Mouse (Mus musculus) heart, postnatal 10 days (tissue): ENCODE data around the gene Naa25. TPM values are rescaled to one million over a fixed set of nuclear protein-coding genes. Genes with fewer than 3 reads are reported as not detected.

Experiments
- DNase-seq, 2 experiments: peaks; one replicate each; pipeline ENCODE4 v3.0.0; 2021
- intact Hi-C: fragments of 180-260 bp; cut with DNase I; formaldehyde crosslinking; loops from one replicate; pipeline ENCODE4 v1.15.1; 2025
- total RNA-seq, 2 experiments: library from RNA; stranded (reverse); gene quantifications; 2 replicates each; pipeline ENCODE4 v1.2.3; 2021

Naa25 gene
- total RNA-seq, 2 experiments from 2014 or later: 22.1 to 23.5 TPM

GRCm38 (mm10) chr5:121451203-121451602, 53.5 kb downstream of the Naa25 start:
- DNase-seq: peak in 1 of 2 experiments; percentile 15
- intact Hi-C loops: loop anchor here (1.0 to 5.0 kb wide), 3 partner anchors 26 to 261 kb away; partner anchors contain the start of genes Aldh2 and Atxn2

DNA sequence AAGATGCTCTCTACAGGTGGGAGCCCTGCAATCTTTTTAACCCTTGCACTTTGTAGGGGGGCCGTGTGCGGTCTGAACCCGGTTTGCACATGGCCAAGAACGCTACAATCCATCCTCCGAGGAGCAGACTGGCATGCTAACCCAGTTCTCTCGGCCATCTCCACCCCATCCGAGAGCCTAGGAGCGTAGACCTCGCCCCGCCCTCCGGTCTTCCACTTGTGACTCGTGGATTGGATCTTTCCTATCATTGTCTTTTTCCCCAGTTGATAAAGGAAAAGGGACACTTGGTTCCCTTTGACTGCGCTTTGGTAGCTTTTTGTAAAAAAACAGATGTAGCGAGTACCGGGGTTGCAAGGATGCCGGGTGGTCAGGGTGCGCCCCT, 53.9 kb downstream of the Naa25 start, which contains the start of gene Tmem116:
Tmem116 (plus strand) TSS at position 250 of the 382 bp plus-strand sequence.
- DNase-seq: peak in 1 of 2 experiments; percentile 50
- intact Hi-C loops: loop anchor here (1.0 to 5.0 kb wide), 3 partner anchors 26 to 261 kb away; partner anchors contain the start of genes Aldh2 and Atxn2

DNA sequence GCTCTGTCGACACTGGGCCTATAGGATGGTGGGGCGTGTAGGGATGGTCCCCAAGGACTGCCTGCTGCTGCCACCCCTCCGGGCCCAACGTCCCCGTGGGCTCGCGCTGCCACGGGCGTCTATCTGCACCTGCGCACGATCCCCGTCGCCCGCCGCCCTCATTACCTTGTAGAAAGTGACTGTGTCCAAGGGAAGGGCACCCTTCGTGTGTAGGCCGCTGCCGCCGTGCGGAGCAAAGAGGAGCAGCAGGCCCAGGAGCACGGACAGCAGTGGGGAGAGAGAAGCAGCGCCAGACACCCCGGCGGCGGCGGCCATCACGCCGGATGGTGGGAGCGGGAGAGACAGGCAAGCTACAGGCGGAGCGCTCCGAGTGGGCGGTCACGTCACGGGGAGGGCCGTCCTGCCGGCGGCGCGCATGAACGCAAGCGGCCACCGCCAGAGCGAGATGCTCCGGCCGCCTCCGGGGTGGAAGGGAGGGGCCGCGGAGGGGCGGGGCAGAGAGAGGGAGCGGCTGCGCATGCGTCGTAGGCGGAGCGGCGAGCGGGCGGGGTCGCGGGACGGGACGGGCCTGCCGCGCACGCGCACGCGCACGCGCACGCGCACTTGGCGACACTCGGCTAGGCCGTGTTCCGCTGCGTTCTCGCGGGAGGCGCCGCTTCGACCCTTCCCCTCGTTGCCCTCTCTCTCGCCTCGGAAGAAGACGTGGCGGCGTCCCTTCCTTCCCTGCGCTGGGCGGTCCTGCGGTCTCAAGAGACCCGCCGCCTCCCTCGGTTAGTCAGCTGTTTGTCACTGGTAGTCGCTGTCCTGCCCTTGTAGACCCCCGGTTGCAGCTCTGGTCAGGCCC, 54.5 kb downstream of the Naa25 start, which contains the start of gene Erp29:
Erp29 (minus strand) TSS at position 481 of the 844 bp plus-strand sequence.
- intact Hi-C loops: loop anchor here (5.0 kb wide), 2 partner anchors 140 to 260 kb away; partner anchors contain the start of genes Aldh2 and Atxn2
- peak; percentile 99 for DNase-seq

DNA sequence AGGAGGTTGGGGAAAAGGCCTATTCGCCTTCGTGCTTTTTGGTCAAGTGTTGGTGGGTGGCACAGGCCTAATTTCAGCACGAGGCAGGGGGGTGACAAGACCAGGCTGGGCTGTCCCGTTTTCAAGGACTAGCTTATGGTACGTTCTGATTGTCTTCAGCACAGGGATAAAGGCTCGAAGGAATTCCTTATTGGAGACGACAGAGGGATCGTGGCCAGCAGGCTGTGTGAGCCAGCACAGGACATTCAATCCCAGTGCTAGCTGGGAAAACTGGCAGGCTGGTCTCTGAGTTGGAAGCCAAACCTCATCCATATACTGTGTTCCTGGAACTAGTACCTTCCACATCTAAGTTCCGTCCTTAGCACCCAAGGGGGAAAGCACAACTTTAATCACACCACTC, 55.2 kb downstream of the Naa25 start:
- DNase-seq: peak in 1 of 2 experiments; percentile 79
- intact Hi-C loops: loop anchor here (5.0 kb wide), 2 partner anchors 139 to 259 kb away; partner anchors contain the start of genes Aldh2 and Atxn2

- DNase-seq: peak; percentile 20 to 30
- intact Hi-C loops: loop anchor here (5.0 kb wide), 2 partner anchors 138 to 258 kb away; partner anchors contain the start of genes Aldh2 and Atxn2
These were observed 56.2 kb downstream of the Naa25 start for GRCm38 (mm10) chr5:121453743-121454502.

- DNase-seq: peak in 1 of 2 experiments; percentile 28
- intact Hi-C loops: loop anchor here (5.0 kb wide), 2 partner anchors 138 to 258 kb away; partner anchors contain the start of genes Aldh2 and Atxn2
These were observed 56.7 kb downstream of the Naa25 start for GRCm38 (mm10) chr5:121454503-121454782.

DNA sequence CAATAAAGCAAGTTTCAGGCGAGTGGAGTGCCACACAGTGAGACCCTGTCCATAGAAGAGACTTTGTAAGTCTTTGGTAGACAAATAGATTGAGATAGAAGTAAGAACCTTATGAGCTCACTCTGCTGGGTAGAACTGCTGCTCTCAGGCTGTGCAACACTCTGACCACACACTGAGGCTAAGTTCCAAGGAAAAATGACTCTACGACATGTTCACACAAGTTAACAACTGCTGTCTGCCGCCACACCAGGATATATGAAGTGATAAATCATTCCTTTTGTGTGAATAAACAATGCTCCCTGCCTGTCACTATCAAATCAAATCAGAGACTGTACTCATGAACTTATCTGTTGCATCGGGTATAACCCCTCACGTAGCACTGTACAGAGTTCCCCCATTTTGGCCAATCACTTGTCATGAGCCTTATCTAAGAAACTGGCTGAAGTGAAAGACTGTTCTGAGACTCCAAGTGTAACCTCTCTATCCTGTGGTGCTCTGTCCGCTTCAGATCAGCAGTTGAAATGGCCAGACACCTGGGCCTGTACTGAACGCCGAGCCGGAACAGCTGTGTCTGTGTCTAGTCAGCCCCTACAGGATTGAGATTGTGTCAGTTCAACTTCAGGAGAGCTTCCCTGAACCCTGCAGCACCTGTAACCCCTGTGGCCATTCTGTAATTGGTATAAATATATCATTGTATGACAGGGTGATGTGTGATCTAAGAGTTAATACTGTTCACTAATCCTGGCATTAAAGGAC, 58.0 kb downstream of the Naa25 start:
- no peak for DNase-seq
- intact Hi-C loops: no loop called here

GRCm38 (mm10) chr5:121461339-121462170, 63.8 kb downstream of the Naa25 start:
- no peak for DNase-seq
- intact Hi-C loops: no loop called here

DNA sequence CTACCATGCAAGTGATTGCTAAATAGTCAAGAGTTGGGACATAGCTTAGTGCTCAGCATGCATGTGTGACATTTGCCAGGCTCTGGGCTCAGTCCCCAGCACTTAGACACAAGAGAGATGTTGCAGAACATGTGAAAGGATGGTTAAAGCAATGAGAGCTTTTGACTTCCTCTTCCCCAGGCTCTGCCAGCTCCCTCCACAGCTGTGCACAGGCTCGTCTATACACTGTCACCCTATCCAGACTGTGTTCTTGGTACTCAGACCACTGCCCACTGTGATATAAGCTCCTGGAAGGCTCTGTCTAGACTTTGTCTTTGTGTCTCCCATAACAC, 64.4 kb downstream of the Naa25 start:
- no peak for DNase-seq
- intact Hi-C loops: no loop called here

DNA sequence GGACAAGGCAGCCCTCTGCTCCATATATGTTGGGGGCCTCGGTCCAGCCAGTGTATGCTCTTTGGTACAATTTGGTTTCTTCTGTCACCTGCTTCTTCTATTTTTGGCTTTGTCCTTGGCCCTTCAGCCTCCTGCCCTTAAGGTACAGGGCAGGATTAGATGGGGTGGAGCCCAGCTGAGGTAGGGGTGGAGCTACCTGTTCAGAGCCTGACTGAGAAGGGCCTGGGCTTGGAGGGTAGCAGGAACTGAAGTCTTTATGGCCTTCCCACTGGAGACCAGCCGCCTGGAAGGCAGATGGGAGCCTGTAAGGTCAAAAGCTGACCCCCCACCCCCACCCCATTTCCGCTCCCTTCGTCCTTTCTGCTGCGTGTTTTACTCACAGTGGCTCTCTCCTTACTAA, 65.2 kb downstream of the Naa25 start:
- intact Hi-C loops: no loop called here
- no peak for DNase-seq

DNA sequence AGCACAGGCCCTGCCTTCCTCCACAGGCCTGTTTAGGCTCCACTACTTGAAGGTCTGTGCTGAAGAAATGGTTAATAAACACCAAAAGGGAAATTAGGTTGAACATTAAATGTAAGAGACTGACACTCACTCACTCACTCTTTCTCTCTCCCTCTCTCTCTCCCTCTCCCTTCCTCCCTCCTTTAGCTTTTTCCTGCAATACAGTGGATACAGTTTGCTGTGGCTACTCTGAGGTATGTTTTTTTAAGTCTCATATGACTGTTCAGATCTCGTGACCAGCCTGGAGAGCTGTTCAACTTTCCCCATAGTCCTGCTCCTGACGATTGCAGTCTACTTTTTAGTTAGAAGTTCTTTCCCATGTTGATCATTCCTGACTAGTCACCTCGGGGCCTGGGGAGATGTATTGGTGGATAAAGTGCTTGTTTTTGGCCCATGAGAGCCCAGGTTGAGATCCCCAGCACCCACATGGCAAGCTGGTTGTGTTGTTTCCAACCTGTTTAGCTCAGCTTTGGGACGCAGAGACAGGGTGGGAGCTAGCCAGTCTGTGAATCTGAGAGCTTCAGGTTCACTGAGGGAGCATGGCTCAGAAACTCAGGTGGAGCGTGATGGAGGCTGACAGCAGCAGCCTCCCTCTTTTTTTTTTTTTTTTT, 66.0 kb downstream of the Naa25 start:
- intact Hi-C loops: no loop called here

GRCm38 (mm10) chr5:121469566-121469965, 71.8 kb downstream of the Naa25 start:
- intact Hi-C loops: no loop called here
- no peak for DNase-seq

More for the DNA sequence above, 66.0 kb downstream of the Naa25 start:
- no peak for DNase-seq

GRCm38 (mm10) chr5:121472411-121472810, 74.7 kb downstream of the Naa25 start:
- intact Hi-C loops: no loop called here
- no peak for DNase-seq

DNA sequence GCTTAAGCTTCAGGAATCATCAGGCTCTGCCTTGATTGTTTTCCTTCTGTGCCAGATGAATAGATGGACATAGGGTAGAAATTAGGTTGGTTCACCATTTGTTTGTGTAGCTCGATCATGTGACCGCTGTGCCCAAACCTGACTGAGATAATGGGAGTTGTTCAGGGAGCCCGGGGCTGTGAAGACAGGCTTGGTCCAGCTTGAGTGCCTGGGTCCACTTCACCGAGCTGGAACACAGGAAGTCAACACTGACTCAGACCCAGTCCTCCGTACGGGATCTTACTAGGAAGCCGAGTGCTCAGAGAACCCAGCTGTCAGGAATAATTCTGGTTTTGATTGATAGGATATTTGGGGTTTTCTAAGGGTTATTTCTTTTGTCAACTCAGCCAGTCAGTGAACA, 76.9 kb downstream of the Naa25 start:
- DNase-seq: no peak
- intact Hi-C loops: loop anchor here (5.0 kb wide), 2 partner anchors 32 to 77 kb away; partner anchors contain the start of gene Naa25

GRCm38 (mm10) chr5:121476040-121476439, 78.3 kb downstream of the Naa25 start:
- no peak for DNase-seq
- intact Hi-C loops: loop anchor here (5.0 kb wide), 2 partner anchors 34 to 79 kb away; partner anchors contain the start of gene Naa25

- peak; percentile 48 to 73 for DNase-seq
- intact Hi-C loops: loop anchor here (1.0 to 5.0 kb wide), 3 partner anchors 26 to 80 kb away; partner anchors contain the start of genes Naa25 and Tmem116
These were observed 79.9 kb downstream of the Naa25 start for GRCm38 (mm10) chr5:121477680-121478079.

GRCm38 (mm10) chr5:121484801-121485200, 87.1 kb downstream of the Naa25 start:
- no peak for DNase-seq
- intact Hi-C loops: no loop called here

- DNase-seq: no peak
- intact Hi-C loops: no loop called here
These were observed 95.6 kb downstream of the Naa25 start for GRCm38 (mm10) chr5:121493305-121493704.
